Mouse (Mus musculus): ENCODE results near the gene Hepacam. TPM values are rescaled to one million over a fixed set of nuclear protein-coding genes. Genes with fewer than 3 reads are reported as not detected.
A peak's percentile ranks its signal among the peaks of the same experiment; 100 is the strongest.

Hepacam gene
- polyA plus RNA-seq (2014; fragmentation: Nextera tagmentation; extraction: Ambion mirVana): not detected in 2 replicates

DNA sequence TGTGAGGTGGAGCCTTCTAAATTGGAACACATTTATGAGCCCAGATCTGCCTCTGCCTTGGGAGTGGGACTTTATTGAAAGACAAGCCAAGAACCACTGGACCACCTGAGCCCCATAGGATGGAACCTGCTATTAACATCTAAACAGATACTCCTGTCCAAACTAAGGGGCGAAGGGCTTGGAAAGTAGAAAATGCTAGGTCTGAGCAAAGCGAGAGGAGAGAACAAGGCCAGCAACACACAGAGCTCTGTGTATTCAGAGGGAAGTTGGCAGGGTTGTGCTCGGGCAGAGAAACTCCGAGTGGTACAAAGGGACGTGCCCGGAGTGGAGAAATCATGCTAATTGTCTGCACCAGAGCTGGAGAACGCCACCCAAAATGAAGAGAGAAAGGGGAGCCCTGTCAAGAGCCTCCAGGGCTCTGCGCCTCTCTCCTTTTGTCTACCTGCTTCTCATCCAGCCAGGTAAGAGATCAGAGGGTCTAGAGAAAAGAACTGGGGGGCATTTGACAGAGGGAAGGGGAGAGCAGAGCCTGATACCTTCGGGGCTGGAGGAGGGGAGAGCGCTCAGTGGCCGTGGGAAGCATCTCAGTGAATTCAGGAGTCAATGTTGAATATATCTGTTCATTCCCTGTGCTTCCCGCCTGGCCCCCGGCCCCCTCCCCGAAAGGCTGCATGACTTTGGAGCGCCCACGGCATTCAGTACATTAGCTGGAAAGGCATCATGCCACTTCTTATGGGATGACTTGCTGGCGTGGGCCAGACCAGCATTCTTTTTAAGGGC is at the start of gene Hepacam:
Gene Hepacam (plus strand): TSS at position 51 of the 780 bp plus-strand sequence.
- Histone ChIP-seq H3K4me3 (ENCODE audit: low read depth, low read length) (no peak within 1 kb of the TSS), H3K36me3 (ENCODE audit: control insufficient read depth, insufficient read depth, low read length) (no peaks in the 10 kb centered on the region), H3K27me3 (ENCODE audit: control insufficient read depth, insufficient read depth, low read length) (no peaks in the 10 kb centered on the region), H3K9me3 (ENCODE audit: control insufficient read depth, low read length) (no peaks in the 10 kb centered on the region), H3K4me1 (ENCODE audit: control insufficient read depth, insufficient read depth, low read length) (no peaks in the 10 kb centered on the region), H3K4me2 (no peak within 1 kb of the TSS), H3K27ac (ENCODE audit: low read depth, low read length) (no peak within 1 kb of the TSS), H3K9ac (ENCODE audit: low read length) (no peak within 1 kb of the TSS)
- 88% methylated on average over 17 of the region's 17 CpGs for WGBS
- peak; percentile 81 for DNase-seq (ENCODE audit: low spot score, missing footprints)
- no peak for ATAC-seq (ENCODE audit: low FRiP score)

- ATAC-seq (ENCODE audit: low FRiP score) (no peak), DNase-seq (ENCODE audit: low spot score, missing footprints) (no peak)
- Histone ChIP-seq H3K9me3 (ENCODE audit: control insufficient read depth, low read length) (no peaks in the 10 kb centered on the region), H3K4me3 (ENCODE audit: low read depth, low read length) (no peak overlapping the region), H3K27ac (ENCODE audit: low read depth, low read length) (no peak overlapping the region), H3K27me3 (ENCODE audit: control insufficient read depth, insufficient read depth, low read length) (no peaks in the 10 kb centered on the region), H3K4me1 (ENCODE audit: control insufficient read depth, insufficient read depth, low read length) (no peaks in the 10 kb centered on the region), H3K9ac (ENCODE audit: low read length) (no peak overlapping the region), H3K4me2 (no peak overlapping the region), H3K36me3 (ENCODE audit: control insufficient read depth, insufficient read depth, low read length) (no peaks in the 10 kb centered on the region)
- WGBS: 49% methylated on average over 3 of the region's 3 CpGs
Measured at GRCm38 (mm10) chr9:37329456-37329855, 37.7 kb upstream of the Hepacam start.

DNA sequence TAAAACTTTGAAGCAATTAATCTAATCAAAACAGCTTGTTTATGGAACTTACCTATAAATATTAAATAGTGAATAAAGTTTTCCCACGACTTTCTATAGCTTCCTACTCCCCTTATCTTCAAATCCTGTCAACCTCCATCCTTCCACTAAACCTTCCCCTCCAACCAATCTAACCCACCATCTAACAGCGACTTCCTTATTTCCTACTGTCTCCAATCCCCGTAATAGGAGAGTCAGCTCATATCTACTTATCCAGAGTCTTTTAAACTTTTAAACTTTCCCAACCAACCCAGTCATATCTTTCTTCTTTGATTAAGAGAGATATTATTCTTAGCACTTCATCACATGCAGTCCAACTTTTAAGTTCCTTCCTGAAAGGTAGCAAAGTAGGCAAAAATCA is 21.7 kb upstream of the Hepacam start:
- DNase-seq (ENCODE audit: low spot score, missing footprints): peak; percentile 28
- Histone ChIP-seq H3K9ac (ENCODE audit: low read length) (no peak overlapping the region), H3K27me3 (ENCODE audit: control insufficient read depth, insufficient read depth, low read length) (no peaks in the 10 kb centered on the region), H3K4me3 (ENCODE audit: low read depth, low read length) (no peak overlapping the region), H3K4me2 (no peak overlapping the region), H3K4me1 (ENCODE audit: control insufficient read depth, insufficient read depth, low read length) (peaks cover 12% of the 10 kb centered on the region), H3K27ac (ENCODE audit: low read depth, low read length) (no peak overlapping the region), H3K9me3 (ENCODE audit: control insufficient read depth, low read length) (no peaks in the 10 kb centered on the region), H3K36me3 (ENCODE audit: control insufficient read depth, insufficient read depth, low read length) (no peaks in the 10 kb centered on the region)
- ATAC-seq (ENCODE audit: low FRiP score): no peak
- WGBS: 88% methylated on average over 3 of the region's 3 CpGs

DNA sequence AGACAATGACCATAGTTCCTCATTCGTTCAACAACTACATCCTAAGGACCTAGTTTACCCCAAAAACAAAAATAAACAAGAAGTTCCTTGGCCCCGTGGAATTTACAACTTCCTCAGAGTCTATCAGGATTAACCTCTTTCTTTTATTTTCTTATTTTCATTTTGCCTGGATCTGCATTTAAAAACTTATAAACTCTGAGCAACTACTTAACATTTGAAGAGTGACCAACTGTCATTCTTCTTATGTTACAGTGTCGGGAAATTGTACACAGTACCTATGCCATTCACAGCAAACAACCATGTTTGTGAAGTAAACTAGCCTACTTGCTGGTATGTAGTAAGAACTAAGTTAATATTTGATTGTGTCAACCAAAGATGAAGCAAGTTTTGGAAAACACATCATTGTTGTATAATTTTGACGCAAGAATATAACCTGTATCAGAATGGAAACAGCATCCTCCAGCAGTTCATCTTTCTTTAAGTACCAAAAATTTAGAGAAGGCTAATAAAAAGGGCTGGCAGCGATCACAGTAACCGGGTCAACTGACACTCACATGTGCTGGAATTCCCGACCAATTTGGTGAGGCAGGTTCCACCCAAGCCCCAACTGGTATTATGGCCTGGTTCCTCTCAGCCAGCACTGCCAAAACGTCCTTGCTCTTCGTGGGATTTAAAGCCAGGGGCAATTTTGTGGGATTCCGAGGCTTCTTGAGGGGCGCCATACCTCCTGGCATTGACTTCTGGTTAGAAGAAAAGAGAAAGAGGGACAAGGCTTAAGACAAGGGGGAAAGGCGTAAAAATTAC is 19.8 kb upstream of the Hepacam start:
- WGBS: 27% methylated on average over 12 of the region's 12 CpGs
- Histone ChIP-seq H3K9ac (ENCODE audit: low read length) (peak overlapping the region; percentile 85), H3K27me3 (ENCODE audit: control insufficient read depth, insufficient read depth, low read length) (no peaks in the 10 kb centered on the region), H3K4me2 (peak overlapping the region; percentile 85), H3K4me1 (ENCODE audit: control insufficient read depth, insufficient read depth, low read length) (peaks cover 12% of the 10 kb centered on the region), H3K9me3 (ENCODE audit: control insufficient read depth, low read length) (no peaks in the 10 kb centered on the region), H3K36me3 (ENCODE audit: control insufficient read depth, insufficient read depth, low read length) (no peaks in the 10 kb centered on the region), H3K27ac (ENCODE audit: low read depth, low read length) (peak overlapping the region; percentile 80), H3K4me3 (ENCODE audit: low read depth, low read length) (peak overlapping the region; percentile 72)
- ATAC-seq (ENCODE audit: low FRiP score) (peak; percentile 19), DNase-seq (ENCODE audit: low spot score, missing footprints) (peak; percentile 95)

DNA sequence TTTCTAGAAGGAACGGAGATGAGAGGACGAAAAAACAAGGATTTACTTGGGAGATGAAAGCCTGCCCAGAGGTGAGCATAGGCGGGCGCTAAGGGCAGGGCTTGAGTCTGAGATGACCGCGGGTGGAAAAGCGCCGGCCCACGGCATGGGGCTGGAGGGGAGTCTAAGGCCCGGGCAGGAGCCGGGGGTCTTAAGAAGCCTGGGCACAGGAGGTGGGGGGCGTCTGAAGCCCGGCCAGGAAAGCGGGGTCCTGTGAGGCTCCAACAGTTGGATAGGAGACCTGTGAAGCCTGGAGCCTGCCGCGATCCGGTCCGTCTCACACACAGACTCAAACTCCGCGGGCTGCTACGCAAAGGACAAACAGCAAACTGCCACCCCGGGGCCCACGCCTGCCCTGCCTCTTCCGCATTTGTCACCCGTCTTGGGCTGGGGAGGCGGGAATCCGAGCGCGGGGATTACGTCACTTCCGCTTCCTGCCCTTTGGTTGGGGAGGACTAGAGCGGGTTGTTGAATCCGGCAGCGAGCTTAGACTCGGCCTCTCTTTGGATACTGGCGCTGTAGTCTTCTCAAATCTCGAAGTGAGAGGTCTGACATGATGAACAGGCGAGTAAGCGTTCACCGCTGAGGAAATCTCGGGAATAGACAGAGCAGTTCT is 19.0 kb upstream of the Hepacam start, which contains the start of gene Ccdc15:
Gene Ccdc15 (minus strand): TSS at position 445 of the 655 bp plus-strand sequence.
- Histone ChIP-seq H3K36me3 (ENCODE audit: control insufficient read depth, insufficient read depth, low read length) (no peaks in the 10 kb centered on the region), H3K4me2 (peak within 1 kb of the TSS; percentile 85), H3K9ac (ENCODE audit: low read length) (peak within 1 kb of the TSS; percentile 85), H3K4me1 (ENCODE audit: control insufficient read depth, insufficient read depth, low read length) (peaks cover 12% of the 10 kb centered on the region), H3K4me3 (ENCODE audit: low read depth, low read length) (peak within 1 kb of the TSS; percentile 72), H3K9me3 (ENCODE audit: control insufficient read depth, low read length) (no peaks in the 10 kb centered on the region), H3K27ac (ENCODE audit: low read depth, low read length) (peak within 1 kb of the TSS; percentile 80), H3K27me3 (ENCODE audit: control insufficient read depth, insufficient read depth, low read length) (no peaks in the 10 kb centered on the region)
- ATAC-seq (ENCODE audit: low FRiP score) (peak; percentile 99), DNase-seq (ENCODE audit: low spot score, missing footprints) (peak; percentile 100)
- under 1% methylated on average over 41 of the region's 41 CpGs for WGBS

- Histone ChIP-seq H3K36me3 (ENCODE audit: control insufficient read depth, insufficient read depth, low read length) (no peaks in the 10 kb centered on the region), H3K9ac (ENCODE audit: low read length) (peak overlapping the region; percentile 85), H3K4me3 (ENCODE audit: low read depth, low read length) (peak overlapping the region; percentile 72), H3K4me2 (peak overlapping the region; percentile 85), H3K27me3 (ENCODE audit: control insufficient read depth, insufficient read depth, low read length) (no peaks in the 10 kb centered on the region), H3K4me1 (ENCODE audit: control insufficient read depth, insufficient read depth, low read length) (peaks cover 12% of the 10 kb centered on the region), H3K9me3 (ENCODE audit: control insufficient read depth, low read length) (no peaks in the 10 kb centered on the region), H3K27ac (ENCODE audit: low read depth, low read length) (no peak overlapping the region)
- DNase-seq (ENCODE audit: low spot score, missing footprints) (peak; percentile 82), ATAC-seq (ENCODE audit: low FRiP score) (no peak)
- 94% methylated on average over 3 of the region's 3 CpGs for WGBS
Measured at GRCm38 (mm10) chr9:37349050-37349449, 18.1 kb upstream of the Hepacam start.

DNA sequence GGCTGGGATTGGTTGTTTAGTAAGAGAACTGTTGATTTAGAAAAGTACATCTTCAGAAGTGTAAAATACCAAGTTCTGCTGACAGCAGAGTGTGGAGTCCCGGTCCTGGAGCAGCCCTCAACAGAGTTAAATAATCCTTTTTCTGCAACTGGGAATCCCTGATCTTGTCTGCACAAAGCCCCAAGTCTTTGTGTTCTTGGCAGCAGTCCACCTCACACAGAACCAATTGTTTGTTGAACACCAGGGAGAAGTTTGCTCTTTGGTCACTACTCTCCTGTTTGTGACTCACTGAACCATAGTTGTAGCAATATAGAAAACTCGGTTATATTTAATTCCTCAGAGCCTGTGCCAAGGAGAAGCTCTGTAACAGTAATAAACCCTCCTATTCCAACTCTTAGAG is 15.9 kb upstream of the Hepacam start:
- no peak overlapping the region for H3K27ac ChIP-seq (ENCODE audit: low read depth, low read length)
- no peak overlapping the region for H3K9ac ChIP-seq (ENCODE audit: low read length)
- ATAC-seq (ENCODE audit: low FRiP score) (no peak), DNase-seq (ENCODE audit: low spot score, missing footprints) (peak; percentile 37)
- no peaks in the 10 kb centered on the region for H3K27me3 ChIP-seq (ENCODE audit: control insufficient read depth, insufficient read depth, low read length)
- H3K4me2 ChIP-seq: no peak overlapping the region
- WGBS: 53% methylated on average over 2 of the region's 2 CpGs
- no peaks in the 10 kb centered on the region for H3K36me3 ChIP-seq (ENCODE audit: control insufficient read depth, insufficient read depth, low read length)
- no peaks in the 10 kb centered on the region for H3K9me3 ChIP-seq (ENCODE audit: control insufficient read depth, low read length)
- peaks cover 12% of the 10 kb centered on the region for H3K4me1 ChIP-seq (ENCODE audit: control insufficient read depth, insufficient read depth, low read length)
- H3K4me3 ChIP-seq (ENCODE audit: low read depth, low read length): no peak overlapping the region

DNA sequence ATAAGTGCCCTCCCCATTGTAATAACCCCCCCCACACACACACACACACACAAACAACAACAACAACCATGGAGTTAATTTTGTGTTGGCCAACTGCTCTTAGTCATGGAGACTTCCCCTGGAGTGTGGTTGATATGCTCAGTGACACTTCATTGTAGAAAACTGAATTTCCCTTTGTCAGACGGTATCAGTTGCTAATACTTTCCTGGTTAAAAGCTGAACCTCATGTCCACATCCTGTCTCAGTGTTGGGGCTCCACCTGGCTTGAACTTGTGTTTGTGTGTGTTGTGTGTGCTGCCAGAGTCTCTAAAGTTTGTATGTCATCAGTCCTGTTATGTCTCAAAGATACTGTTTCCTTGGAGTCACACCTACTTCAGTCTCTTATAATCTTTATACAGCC is 12.7 kb upstream of the Hepacam start:
- ATAC-seq (ENCODE audit: low FRiP score): no peak
- no peak overlapping the region for H3K4me3 ChIP-seq (ENCODE audit: low read depth, low read length)
- DNase-seq (ENCODE audit: low spot score, missing footprints): no peak
- no peaks in the 10 kb centered on the region for H3K9me3 ChIP-seq (ENCODE audit: control insufficient read depth, low read length)
- H3K27ac ChIP-seq (ENCODE audit: low read depth, low read length): no peak overlapping the region
- no peaks in the 10 kb centered on the region for H3K27me3 ChIP-seq (ENCODE audit: control insufficient read depth, insufficient read depth, low read length)
- WGBS: 76% methylated on average over 1 of the region's 1 CpGs
- no peak overlapping the region for H3K4me2 ChIP-seq
- H3K4me1 ChIP-seq (ENCODE audit: control insufficient read depth, insufficient read depth, low read length): peaks cover 10% of the 10 kb centered on the region
- H3K9ac ChIP-seq (ENCODE audit: low read length): no peak overlapping the region
- H3K36me3 ChIP-seq (ENCODE audit: control insufficient read depth, insufficient read depth, low read length): no peaks in the 10 kb centered on the region
